ENCODE assay signal across 11 mouse cellular contexts in genomic region chr13:54912053-54912452, GRCm38 (mm10). TPM values are rescaled to one million over a fixed set of nuclear protein-coding genes. Genes with fewer than 3 reads are reported as not detected.
DNase-seq lines count a peak whose midpoint lies in the region; ATAC-seq lines count a peak whose summit lies in the region.
"Had no signal": no experiment of that assay in that cellular context is flagged by ENCODE, and none has a peak within 500 bp of the region (broad histone marks: within the 10 kb centered on the region; RNA-seq: fewer than 3 reads in every experiment).

No protein-coding gene starts in this region.

- H3K9me3 ChIP-seq in forebrain, embryonic 12.5 days = no peaks in the 10 kb centered on the region
- no peaks in the 10 kb centered on the region for H3K9me3 ChIP-seq in limb, embryonic 11.5 days (ENCODE audit: control insufficient read depth, low read length)
- H3K9me3 ChIP-seq in neural tube, embryonic 15.5 days (replicated peaks) = no peaks in the 10 kb centered on the region

- intact Hi-C loops in left cerebral cortex, postnatal 4 days (cut with DNase I) = no loop called here
- intact Hi-C loops in left cerebral cortex, postnatal 36 days (cut with DNase I) = no loop called here

- no peak overlapping the region for H3K27ac ChIP-seq in forebrain, embryonic 12.5 days
- H3K27ac ChIP-seq in limb, embryonic 11.5 days (replicated peaks; ENCODE audit: low read depth, low read length) = no peak overlapping the region
- no peak overlapping the region for H3K27ac ChIP-seq in neural tube, embryonic 15.5 days (replicated peaks)

- no peak overlapping the region; the same call in 1 of the 2 replicates for H3K9ac ChIP-seq in forebrain, embryonic 12.5 days
- H3K9ac ChIP-seq in limb, embryonic 11.5 days (ENCODE audit: low read length) = no peak overlapping the region
- 0 out of 2 replicates have a peak overlapping the region, but pooled peaks have one; percentile 1 for H3K9ac ChIP-seq in neural tube, embryonic 15.5 days (replicated peaks)

- H3K27me3 ChIP-seq in forebrain, embryonic 12.5 days = peaks cover 42% of the 10 kb centered on the region
- H3K27me3 ChIP-seq in limb, embryonic 11.5 days (ENCODE audit: control insufficient read depth, insufficient read depth, low read length) = peaks cover 24% of the 10 kb centered on the region
- peaks cover 15% of the 10 kb centered on the region; the same call in 1 of the 2 replicates for H3K27me3 ChIP-seq in neural tube, embryonic 15.5 days (replicated peaks)

- peak; percentile 45 for DNase-seq in left cerebral cortex, postnatal 4 days
- no peak for DNase-seq in left cerebral cortex, postnatal 36 days (ENCODE audit: low spot score in 2 of 2)
- peak; percentile 47 for DNase-seq in limb, embryonic 11.5 days (ENCODE audit: low spot score)
- no peak for DNase-seq in right cerebral cortex, postnatal 10 days (ENCODE audit: low spot score in 2 of 2)
- no peak for DNase-seq in left cerebral cortex, adult 9 months (ENCODE audit: low spot score in 2 of 2)
- no peak for DNase-seq in urinary bladder, postnatal 14 days (ENCODE audit: low spot score)
- DNase-seq: adrenal gland, postnatal 36 days; kidney, adult 11 months had no signal

- H3K36me3 ChIP-seq in forebrain, embryonic 12.5 days (replicated peaks) = no peaks in the 10 kb centered on the region
- no peaks in the 10 kb centered on the region for H3K36me3 ChIP-seq in limb, embryonic 11.5 days (ENCODE audit: control insufficient read depth, insufficient read depth, low read length)
- no peaks in the 10 kb centered on the region for H3K36me3 ChIP-seq in neural tube, embryonic 15.5 days

- no peak overlapping the region for H3K4me3 ChIP-seq in forebrain, embryonic 12.5 days (replicated peaks)
- H3K4me3 ChIP-seq in limb, embryonic 11.5 days (ENCODE audit: low read depth, low read length) = no peak overlapping the region
- H3K4me3 ChIP-seq in neural tube, embryonic 15.5 days (replicated peaks) = 0 out of 2 replicates have a peak overlapping the region, but pooled peaks have one; percentile 0

- WGBS in forebrain, embryonic 12.5 days = 4% methylated on average over 17 of the region's 17 CpGs
- 2% methylated on average over 17 of the region's 17 CpGs for WGBS in limb, embryonic 11.5 days
- WGBS in neural tube, embryonic 15.5 days = 3% methylated on average over 17 of the region's 17 CpGs

- H3K4me2 ChIP-seq in forebrain, embryonic 12.5 days = peak overlapping the region; percentile 42
- no peak overlapping the region for H3K4me2 ChIP-seq in limb, embryonic 11.5 days (ENCODE audit: low read depth, severe bottlenecking)
- peak overlapping the region; percentile 40 for H3K4me2 ChIP-seq in neural tube, embryonic 15.5 days

- H3K4me1 ChIP-seq in forebrain, embryonic 12.5 days = peaks cover 26% of the 10 kb centered on the region
- no peaks in the 10 kb centered on the region for H3K4me1 ChIP-seq in limb, embryonic 11.5 days (ENCODE audit: control insufficient read depth, insufficient read depth, low read length)
- peaks cover 22% of the 10 kb centered on the region for H3K4me1 ChIP-seq in neural tube, embryonic 15.5 days

- ATAC-seq in forebrain, embryonic 12.5 days (ENCODE audit: low FRiP score) = peak; percentile 57; the same call in 1 of the 2 replicates
- ATAC-seq in limb, embryonic 11.5 days (ENCODE audit: insufficient number of reproducible peaks, low FRiP score, low TSS enrichment, low read depth) = no peak
- no peak for ATAC-seq in neural tube, embryonic 15.5 days (ENCODE audit: low FRiP score)

RNA-seq across cellular contexts. Expression of gene Unc5a, which starts 37.2 kb away (rescaled TPM):
- total RNA-seq in left cerebral cortex, postnatal 4 days (2021) = 10 to 100 TPM; 51.7 to 52.6 TPM
- total RNA-seq in left cerebral cortex, postnatal 36 days (2021) = 100 to 1,000 TPM in 1 of 2 experiments, 10 to 100 TPM in 1; 96.3 to 101 TPM
- 4.8 and 5.6 TPM in 2 replicates for polyA plus RNA-seq in forebrain, embryonic 12.5 days (2016; fragmentation: Nextera tagmentation; extraction: Ambion mirVana)
- 0.71 and 0.79 TPM in 2 replicates for polyA plus RNA-seq in limb, embryonic 11.5 days (2014; fragmentation: Nextera tagmentation; extraction: Ambion mirVana)
- 12.1 and 12.7 TPM in 2 replicates for polyA plus RNA-seq in neural tube, embryonic 15.5 days (2015; fragmentation: Nextera tagmentation; extraction: Ambion mirVana)
- total RNA-seq: neutrophil, adult 5-6 weeks had no signal

Comparison
In these comparisons a context has a peak if more than half of its experiments do, and no peak if none do; other contexts are left out.
1. DNase-seq: peak in left cerebral cortex, postnatal 4 days (single experiment) and limb, embryonic 11.5 days (single experiment); none in left cerebral cortex, postnatal 36 days (0 of 2), right cerebral cortex, postnatal 10 days (0 of 2), left cerebral cortex, adult 9 months (0 of 2) and urinary bladder, postnatal 14 days (single experiment).